Mouse (Mus musculus) liver, postnatal 0 days (tissue): Measurements from ENCODE around the gene Aox2. TPM values are rescaled to one million over a fixed set of nuclear protein-coding genes. Genes with fewer than 3 reads are reported as not detected.

ENCODE experiments used
- ATAC-seq: fragments of 200-750 bp; cut with Nextera tagmentation; 2 replicates; pipeline ENCODE4 v1.8.0; 2017; ENCODE audit warnings: mild to moderate bottlenecking, moderate library complexity
- DNase-seq: peaks from one replicate; pipeline ENCODE4 v3.0.0-alpha.2; 2016
- H3K27ac ChIP-seq: fragments of 300-500 bp; sonication (generic); 2 replicates; pipeline ENCODE4 v1.5.1; 2014; ENCODE audit warnings: antibody characterized with exemption, moderate library complexity, mild to moderate bottlenecking, low read depth
- H3K27me3 ChIP-seq: fragments of 300-500 bp; sonication (generic); 2 replicates; pipeline ENCODE4 v1.6.1; 2014; ENCODE audit warnings: low read length, control low read depth, mixed read lengths; ENCODE audit not compliant: insufficient read depth
- H3K36me3 ChIP-seq: fragments of 300-500 bp; sonication (generic); replicated peaks from 2 replicates; pipeline ENCODE4 v1.6.1; 2014; ENCODE audit warnings: mild to moderate bottlenecking, control low read depth, low read length, moderate library complexity, mixed read lengths; ENCODE audit not compliant: insufficient read depth
- H3K4me1 ChIP-seq: fragments of 300-500 bp; sonication (generic); 2 replicates; pipeline ENCODE4 v1.6.1; 2014; ENCODE audit warnings: antibody characterized with exemption, mild to moderate bottlenecking, control low read depth; ENCODE audit not compliant: insufficient read depth
- H3K4me2 ChIP-seq: fragments of 300-500 bp; sonication (generic); 2 replicates; pipeline ENCODE4 v1.6.1; 2014; ENCODE audit warnings: low read depth, mild to moderate bottlenecking, low read length, moderate library complexity, mixed read lengths
- H3K4me3 ChIP-seq: fragments of 300-500 bp; sonication (generic); 2 replicates; pipeline ENCODE4 v1.5.1; 2014; ENCODE audit warnings: low read depth, low read length
- H3K9ac ChIP-seq: fragments of 300-500 bp; sonication (generic); replicated peaks from 2 replicates; pipeline ENCODE4 v1.6.1; 2014; ENCODE audit warnings: mild to moderate bottlenecking, moderate library complexity
- H3K9me3 ChIP-seq: fragments of 300-500 bp; sonication (generic); 2 replicates; pipeline ENCODE4 v1.6.1; 2016; ENCODE audit warnings: mild to moderate bottlenecking, control low read depth, low read length, mixed read lengths
- CTCF ChIP-seq: sonication (generic); IDR thresholded peaks from 2 replicates; pipeline ENCODE4 v1.5.1; 2016; ENCODE audit warnings: antibody characterized with exemption, low read depth
- EP300 ChIP-seq: IDR thresholded peaks from 2 replicates; pipeline ENCODE4 v1.6.1; 2016; ENCODE audit warnings: antibody characterized with exemption, low read depth, mild to moderate bottlenecking
- WGBS: fragments of 180-500 bp; shearing (Covaris S2); extraction: QIAGEN DNeasy Blood & Tissue Kit; methylation state at CpG from one replicate; pipeline ENCODE4 v1.1.7; 2014; ENCODE audit not compliant: insufficient replicate concordance; 5-methylcytosine and 5-hydroxymethylcytosine counted together
- polyA plus RNA-seq: library from polyadenylated mRNA; unstranded; fragments of >200 nt; fragmentation: Nextera tagmentation; extraction: Ambion mirVana; gene quantifications from 2 replicates; pipeline ENCODE4 v1.2.1, GENCODE M21; 2015

Aox2 gene
- polyA plus RNA-seq, 1 experiment from 2014 or later = 0.01 TPM

- ATAC-seq (no peak), DNase-seq (no peak)
- Histone ChIP-seq H3K4me1 (no peaks in the 10 kb centered on the region), H3K9ac (no peak overlapping the region), H3K9me3 (no peaks in the 10 kb centered on the region), H3K4me2 (no peak overlapping the region), H3K4me3 (no peak overlapping the region), H3K36me3 (no peaks in the 10 kb centered on the region), H3K27me3 (no peaks in the 10 kb centered on the region), H3K27ac (no peak overlapping the region)
- WGBS = 70% methylated on average over 10 of the region's 10 CpGs
- no peak for TF ChIP-seq EP300
- no peak for TF ChIP-seq CTCF
Measured at GRCm38 (mm10) chr1:58257195-58257991, 20.7 kb upstream of the Aox2 start.

- DNase-seq = no peak
Measured at GRCm38 (mm10) chr1:58260311-58260710, 17.8 kb upstream of the Aox2 start.

GRCm38 (mm10) chr1:58268231-58268630, 9.9 kb upstream of the Aox2 start:
- H3K27ac ChIP-seq = no peak overlapping the region
- ATAC-seq (no peak), DNase-seq (no peak)
- no peaks in the 10 kb centered on the region for H3K27me3 ChIP-seq
- no peaks in the 10 kb centered on the region for H3K36me3 ChIP-seq
- H3K4me1 ChIP-seq = no peaks in the 10 kb centered on the region
- no peaks in the 10 kb centered on the region for H3K9me3 ChIP-seq
- H3K9ac ChIP-seq = no peak overlapping the region
- 60% methylated on average over 2 of the region's 2 CpGs for WGBS
- no peak overlapping the region for H3K4me2 ChIP-seq
- H3K4me3 ChIP-seq = no peak overlapping the region
- TF ChIP-seq CTCF = 0 out of 2 replicates have a peak, but pooled peaks have one; percentile 20
- no peak for TF ChIP-seq EP300

More at GRCm38 (mm10) chr1:58260311-58260710, 17.8 kb upstream of the Aox2 start:
- Histone ChIP-seq H3K27me3 (no peaks in the 10 kb centered on the region), H3K4me2 (no peak overlapping the region), H3K9ac (no peak overlapping the region), H3K4me3 (no peak overlapping the region), H3K27ac (no peak overlapping the region), H3K4me1 (no peaks in the 10 kb centered on the region), H3K9me3 (no peaks in the 10 kb centered on the region), H3K36me3 (no peaks in the 10 kb centered on the region)
- ATAC-seq = no peak
- TF ChIP-seq EP300 (no peak), CTCF (no peak)
- 53% methylated on average over 3 of the region's 3 CpGs for WGBS

- TF ChIP-seq EP300 (no peak), CTCF (peak; percentile 73)
- Histone ChIP-seq H3K27me3 (no peaks in the 10 kb centered on the region), H3K9ac (no peak overlapping the region), H3K4me1 (no peaks in the 10 kb centered on the region), H3K9me3 (no peaks in the 10 kb centered on the region), H3K4me3 (no peak overlapping the region), H3K4me2 (no peak overlapping the region), H3K27ac (no peak overlapping the region), H3K36me3 (no peaks in the 10 kb centered on the region)
- WGBS = 57% methylated on average over 6 of the region's 6 CpGs
- DNase-seq (peak; percentile 39), ATAC-seq (no peak)
Measured at GRCm38 (mm10) chr1:58270807-58271569, 7.1 kb upstream of the Aox2 start.

- 32% methylated on average over 9 of the region's 9 CpGs for WGBS
- DNase-seq (no peak), ATAC-seq (no peak)
- Histone ChIP-seq H3K27me3 (no peaks in the 10 kb centered on the region), H3K36me3 (no peaks in the 10 kb centered on the region), H3K27ac (no peak overlapping the region), H3K4me3 (no peak overlapping the region), H3K9me3 (no peaks in the 10 kb centered on the region), H3K4me1 (no peaks in the 10 kb centered on the region), H3K9ac (no peak overlapping the region), H3K4me2 (no peak overlapping the region)
- TF ChIP-seq EP300 = no peak
- no peak for TF ChIP-seq CTCF
Measured at GRCm38 (mm10) chr1:58275879-58276278, 2.2 kb upstream of the Aox2 start.

GRCm38 (mm10) chr1:58278513-58278912, 387 bp downstream of the Aox2 start:
- ATAC-seq = no peak
- H3K27ac ChIP-seq = no peak overlapping the region
- H3K27me3 ChIP-seq = no peaks in the 10 kb centered on the region
- no peak overlapping the region for H3K9ac ChIP-seq
- DNase-seq = no peak
- H3K4me1 ChIP-seq = no peaks in the 10 kb centered on the region
- no peak overlapping the region for H3K4me2 ChIP-seq
- no peak for TF ChIP-seq CTCF
- TF ChIP-seq EP300 = no peak
- 69% methylated on average over 7 of the region's 7 CpGs for WGBS
- H3K4me3 ChIP-seq = no peak overlapping the region
- no peaks in the 10 kb centered on the region for H3K9me3 ChIP-seq
- no peaks in the 10 kb centered on the region for H3K36me3 ChIP-seq
